Mouse (Mus musculus): ENCODE data around the gene Sh3rf3.

Gene Sh3rf3

DNA sequence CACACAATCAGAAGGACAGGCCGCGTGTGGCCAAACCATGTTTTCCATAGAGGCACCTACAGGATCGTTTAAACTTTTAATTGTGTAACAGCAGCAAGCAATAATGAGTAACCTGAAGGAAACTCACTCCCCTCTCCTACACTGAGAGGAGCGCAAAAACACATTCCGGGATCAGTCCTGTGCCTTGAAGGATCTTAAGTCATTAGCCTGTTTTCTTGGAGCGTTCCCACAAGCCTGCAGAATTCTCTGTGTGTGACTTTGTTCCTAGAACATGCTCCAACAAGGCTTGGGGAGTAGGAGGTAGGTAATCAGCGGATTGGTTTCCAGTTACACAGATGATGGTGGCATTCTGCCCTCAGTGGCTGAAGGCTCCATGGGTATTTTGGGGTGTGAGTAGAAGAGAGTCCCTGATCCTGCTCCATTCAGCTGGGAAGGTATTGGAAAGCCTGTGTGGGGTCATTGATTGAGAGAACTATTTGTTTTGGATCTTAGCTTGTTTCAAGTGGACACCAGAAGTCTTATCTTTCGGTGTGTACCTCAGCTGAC, 108.6 kb downstream of the Sh3rf3 start:
- no peak for DNase-seq (ENCODE audit: low spot score)

DNA sequence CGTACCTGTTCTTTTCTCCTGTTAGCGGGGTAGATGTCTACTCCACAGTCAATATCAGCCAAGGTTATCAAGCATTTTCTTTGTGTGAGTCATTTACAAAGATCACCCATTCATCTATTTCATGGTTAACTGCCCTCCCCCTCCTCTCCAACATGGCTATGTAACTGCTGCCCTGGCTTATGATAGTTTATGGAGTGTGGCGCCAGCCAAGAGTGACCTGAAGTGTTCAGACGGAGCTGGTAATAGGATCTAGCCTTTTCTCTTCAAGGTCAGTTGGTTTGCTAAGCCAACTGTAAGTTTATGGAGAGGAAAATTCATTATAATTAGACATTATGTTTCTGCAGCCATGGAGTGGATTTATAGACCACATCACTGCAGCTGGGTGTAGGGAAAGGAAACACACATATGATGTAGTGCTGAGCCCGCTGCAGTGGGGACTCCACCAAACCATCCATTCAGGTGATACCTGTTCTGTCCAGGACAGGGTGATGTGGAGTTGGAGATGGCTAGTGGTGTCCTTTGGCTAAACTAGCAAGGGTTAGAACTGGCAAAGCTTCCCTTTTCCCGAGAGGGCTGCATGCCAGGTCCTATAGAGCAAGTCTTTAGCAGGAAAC, 109.2 kb downstream of the Sh3rf3 start:
- no peak for DNase-seq (ENCODE audit: low spot score)

DNA sequence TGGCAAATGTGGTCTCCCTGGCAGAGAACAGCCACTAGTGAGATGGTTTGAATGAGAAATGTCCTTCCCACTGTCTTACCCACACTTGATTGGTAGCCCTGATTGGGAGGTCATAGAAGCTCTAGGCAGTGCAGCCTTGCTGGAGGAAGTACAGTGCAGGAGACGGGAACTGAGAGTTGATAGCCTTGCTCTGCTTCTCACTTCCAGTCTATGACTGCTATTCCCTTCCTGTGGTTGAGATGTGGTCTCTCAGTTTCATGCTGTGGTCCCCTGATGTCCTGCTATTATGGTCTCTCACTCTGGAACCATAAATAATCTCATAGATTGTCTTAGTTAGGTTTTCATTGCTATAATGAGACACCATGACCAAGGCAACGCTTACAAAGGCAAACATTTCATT, 109.8 kb downstream of the Sh3rf3 start:
- DNase-seq (ENCODE audit: low spot score): no peak

DNA sequence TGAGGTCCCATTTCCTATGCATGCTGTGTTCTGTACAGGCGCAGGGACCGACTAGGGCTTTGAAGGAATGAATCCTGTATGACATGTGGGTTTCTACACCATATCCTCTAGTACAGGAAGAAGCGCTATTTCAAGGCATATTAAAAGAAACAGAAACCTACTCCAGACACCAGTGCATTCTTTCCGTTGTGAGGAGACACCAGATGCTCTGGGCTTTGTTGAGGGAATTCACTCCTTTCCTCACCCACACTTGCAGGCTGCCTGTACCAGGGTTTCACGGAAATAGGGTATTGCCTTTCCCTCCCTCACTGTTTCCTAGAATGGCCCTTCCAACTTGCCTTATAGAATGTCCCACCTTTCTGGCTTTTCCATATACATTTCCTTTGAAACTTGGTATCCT, 113.4 kb downstream of the Sh3rf3 start:
- no peak for DNase-seq (ENCODE audit: low spot score)

DNA sequence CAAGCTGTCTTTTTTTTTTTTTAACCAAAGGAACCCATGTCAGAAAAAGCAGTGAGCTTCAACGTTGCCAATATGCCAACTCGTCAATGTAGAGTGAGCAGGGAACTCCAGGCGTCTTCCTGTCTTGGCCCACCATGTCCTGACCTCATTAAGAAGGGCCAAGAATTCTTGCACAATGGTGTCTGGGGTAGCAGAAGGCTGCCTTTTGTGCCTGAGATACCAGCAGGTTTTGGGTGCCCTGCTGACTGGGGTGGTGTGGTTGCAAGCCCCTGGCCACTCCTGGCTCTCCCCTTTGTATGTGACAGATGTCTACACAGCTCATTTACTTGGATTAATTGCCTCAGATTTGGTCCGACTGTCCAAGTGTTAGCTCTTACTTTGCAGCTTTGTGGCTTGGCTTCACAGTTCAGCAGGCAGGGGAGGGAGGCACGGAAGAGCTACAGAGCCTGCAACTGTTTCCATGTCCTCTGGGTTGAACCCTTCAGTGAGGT, 115.8 kb downstream of the Sh3rf3 start:
- DNase-seq (ENCODE audit: low spot score): no peak

DNA sequence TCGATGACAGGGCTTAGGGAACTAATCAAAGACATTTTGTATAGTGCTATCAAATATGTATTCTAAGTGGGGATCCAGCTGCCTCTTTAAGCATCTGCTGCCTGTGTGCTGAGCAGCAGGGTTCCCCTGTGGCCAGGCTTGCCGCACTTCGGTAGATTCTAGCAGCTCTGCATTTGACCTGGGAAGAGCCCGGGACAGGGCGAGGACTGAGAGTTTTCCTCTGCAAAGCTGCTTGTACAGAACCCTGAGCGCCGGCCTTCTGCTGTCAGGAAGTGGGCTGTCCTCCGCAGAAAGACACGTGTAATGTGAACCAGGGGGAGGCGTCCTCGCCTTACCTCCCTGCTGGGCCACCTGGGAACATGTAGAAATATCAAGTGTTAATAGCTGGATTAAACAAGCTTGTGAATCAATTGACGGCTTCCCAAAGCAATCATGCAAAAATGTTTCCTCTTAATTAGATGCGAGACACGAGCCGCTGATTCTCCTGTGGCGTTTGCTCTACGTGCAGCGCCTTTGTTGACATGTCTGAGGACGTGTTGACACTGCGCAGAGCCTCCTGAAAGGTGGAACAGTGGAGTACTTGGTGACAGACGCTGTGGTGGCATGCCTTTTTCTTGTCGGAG, 119.1 kb downstream of the Sh3rf3 start:
- no peak for DNase-seq (ENCODE audit: low spot score)

DNA sequence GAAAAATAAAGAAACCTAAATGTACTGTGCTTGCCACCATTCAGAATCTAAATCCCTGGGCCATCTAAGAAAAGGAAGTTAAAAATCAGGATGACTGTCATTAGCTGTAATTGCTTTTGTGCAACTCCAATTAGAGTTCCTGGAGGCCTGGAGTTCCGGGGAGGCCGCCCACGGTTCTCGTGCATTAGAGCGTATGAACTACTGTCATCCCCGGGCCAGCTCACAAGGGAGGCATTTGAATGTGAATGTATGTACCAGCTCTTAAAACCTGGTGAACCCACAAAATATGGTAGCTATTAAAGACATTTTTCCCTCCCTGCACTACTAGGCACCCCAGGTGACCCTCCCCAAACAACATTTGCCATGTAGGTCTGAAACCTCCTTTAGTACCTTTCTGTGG, 122.4 kb downstream of the Sh3rf3 start:
- DNase-seq (ENCODE audit: low spot score): no peak

DNA sequence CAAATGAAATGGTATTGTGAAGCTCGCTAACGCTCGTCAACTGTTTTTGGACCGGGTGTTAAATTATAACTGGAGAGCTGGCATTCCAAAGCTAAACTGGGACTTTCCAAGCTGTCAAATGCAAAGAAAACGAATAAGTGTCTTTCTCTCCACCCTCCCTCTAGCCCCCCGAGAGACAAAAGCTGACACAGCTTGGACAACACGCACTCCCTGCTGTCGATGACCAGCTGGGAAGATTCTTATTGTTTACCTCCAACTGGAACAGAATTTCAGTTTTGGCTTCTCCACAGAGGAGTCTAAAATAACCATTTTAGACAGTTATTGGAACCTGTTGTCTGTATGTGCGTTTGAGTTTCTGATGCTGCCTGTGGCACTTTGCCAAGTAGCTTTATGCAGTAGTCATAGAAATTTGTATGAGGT, 123.3 kb downstream of the Sh3rf3 start:
- no peak for DNase-seq (ENCODE audit: low spot score)

DNA sequence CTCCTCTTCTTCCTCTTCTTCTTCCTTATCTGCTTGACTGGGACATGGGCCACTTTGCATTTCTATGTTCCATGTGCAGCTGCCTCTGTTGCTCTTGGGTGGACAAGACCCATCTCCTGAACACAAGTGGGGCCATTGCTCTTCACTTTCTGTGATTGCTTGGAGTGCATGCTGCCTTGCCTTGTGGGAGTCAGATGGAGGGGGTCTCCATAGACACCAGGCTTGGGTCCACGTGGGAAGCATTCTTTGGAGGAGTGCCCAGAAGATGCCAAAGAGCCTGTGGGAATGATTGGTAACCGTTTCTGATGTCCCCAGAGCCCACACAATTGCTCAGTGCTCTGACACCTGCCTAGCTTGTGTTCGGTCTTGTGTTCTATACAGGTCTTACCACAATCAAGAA, 124.4 kb downstream of the Sh3rf3 start:
- no peak for DNase-seq (ENCODE audit: low spot score)

DNA sequence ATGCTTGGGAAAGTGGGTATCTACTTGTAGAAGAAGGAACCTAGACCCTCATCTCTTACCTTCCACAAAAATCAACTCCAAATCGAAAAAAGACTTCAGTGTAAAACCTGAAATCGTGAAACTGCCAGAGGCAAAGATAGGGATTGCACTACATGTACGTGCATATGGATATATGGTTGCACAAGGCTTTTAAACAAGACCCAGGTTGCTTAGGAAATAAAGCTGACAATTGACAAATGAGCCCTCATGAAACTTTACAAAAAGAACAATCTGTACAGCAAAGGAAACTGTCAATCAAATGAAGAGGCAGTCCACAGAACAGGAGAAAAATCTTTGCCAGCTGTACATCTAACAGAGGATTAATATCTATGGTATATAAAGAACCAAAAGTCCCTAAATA, 129.7 kb downstream of the Sh3rf3 start:
- DNase-seq (ENCODE audit: low spot score): no peak

DNA sequence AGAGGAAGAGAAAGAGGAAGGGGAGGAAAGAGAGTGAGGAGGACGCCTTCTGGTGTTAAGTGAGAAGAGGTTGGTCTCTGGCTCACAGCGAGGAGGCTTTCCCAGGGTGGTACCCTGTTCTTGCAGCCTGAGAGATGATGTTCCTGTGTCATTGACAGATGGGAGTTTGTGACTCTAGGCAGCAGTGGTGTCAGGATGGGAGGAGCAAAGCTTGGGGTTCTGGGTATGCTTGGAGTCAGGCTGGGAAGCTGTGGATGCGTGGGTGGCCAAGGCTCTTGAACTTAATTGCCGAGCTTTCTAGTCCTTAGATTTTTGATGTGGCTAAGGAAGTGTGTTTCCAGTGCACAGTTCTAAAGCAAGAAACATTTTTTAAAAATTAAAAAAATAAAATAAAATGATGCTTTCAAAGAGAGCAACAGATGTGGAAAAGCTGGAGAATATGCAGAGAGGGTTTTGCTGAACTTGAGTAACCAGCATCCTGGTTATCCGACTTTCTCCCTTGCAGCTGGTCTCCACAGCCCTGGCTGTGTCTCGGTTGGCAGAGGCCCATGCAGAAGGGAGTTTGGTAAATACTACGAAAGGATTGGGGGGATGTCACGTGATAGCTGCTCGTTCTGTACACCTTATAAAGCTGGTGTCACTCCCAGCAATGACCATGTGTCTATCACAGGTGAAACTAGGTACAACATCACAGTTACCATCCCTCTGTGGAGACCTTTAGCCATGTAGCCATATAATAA, 130.7 kb downstream of the Sh3rf3 start:
- DNase-seq (ENCODE audit: low spot score): no peak

DNA sequence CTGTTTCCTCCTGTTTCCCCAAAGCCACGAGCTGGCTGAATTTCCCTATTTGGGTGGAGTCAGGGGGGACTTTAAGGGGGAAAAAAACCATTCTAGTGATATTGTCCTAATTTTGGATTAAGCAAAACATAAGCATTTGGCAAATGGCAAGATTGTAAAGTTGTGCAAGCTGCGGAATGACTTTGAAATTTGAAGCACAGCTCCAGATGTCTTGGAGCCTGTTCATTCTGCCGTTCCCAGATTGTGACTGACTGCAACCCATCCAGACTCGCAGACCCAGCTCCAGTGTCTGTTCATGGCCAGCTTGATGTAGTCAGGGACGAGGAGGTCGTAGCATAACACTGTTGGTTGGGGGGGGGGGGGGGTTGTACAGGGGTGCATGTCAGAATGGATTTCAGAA, 131.8 kb downstream of the Sh3rf3 start:
- DNase-seq (ENCODE audit: low spot score): no peak

DNA sequence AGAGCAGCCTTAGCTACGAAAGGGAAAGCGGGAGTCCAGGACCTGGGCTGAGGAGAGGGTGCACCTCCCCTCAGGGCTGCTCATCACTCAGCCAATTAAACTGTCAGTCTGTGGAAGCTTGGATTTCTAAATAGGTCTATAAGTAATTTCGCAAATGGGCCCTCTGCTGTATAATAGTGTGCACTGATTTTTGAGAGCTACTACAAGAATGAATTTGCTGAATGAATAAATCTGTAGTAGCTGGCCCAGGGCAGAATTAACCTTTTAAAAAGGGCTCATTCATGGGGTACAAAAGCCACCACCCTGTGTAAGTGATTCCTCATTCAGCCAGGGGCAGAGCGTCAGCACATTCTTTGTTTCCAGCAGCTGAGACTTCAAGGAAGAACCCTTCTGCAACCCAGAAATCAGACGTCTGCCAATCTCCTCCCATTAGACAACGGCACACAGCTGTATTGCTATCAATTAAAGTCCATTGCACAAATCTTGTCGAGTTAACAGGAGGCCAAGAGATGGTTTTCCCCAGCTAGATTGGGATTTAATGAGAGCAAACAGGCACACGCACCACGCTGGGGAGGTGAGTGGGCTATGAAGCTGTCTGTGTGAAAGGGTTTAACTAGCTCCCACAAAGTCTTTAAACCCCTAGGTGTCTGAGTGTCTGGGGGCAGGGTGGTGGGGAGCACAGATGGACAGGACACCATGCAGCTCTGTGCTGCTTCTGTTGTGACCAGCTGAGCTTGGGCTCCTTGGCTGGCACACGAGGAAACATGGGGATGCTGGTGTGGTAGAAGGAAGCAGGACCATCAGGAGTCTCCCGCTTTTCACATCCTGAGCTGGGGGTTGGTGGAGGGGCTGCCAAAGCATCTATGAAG, 136.8 kb downstream of the Sh3rf3 start:
- no peak for DNase-seq (ENCODE audit: low spot score)

DNA sequence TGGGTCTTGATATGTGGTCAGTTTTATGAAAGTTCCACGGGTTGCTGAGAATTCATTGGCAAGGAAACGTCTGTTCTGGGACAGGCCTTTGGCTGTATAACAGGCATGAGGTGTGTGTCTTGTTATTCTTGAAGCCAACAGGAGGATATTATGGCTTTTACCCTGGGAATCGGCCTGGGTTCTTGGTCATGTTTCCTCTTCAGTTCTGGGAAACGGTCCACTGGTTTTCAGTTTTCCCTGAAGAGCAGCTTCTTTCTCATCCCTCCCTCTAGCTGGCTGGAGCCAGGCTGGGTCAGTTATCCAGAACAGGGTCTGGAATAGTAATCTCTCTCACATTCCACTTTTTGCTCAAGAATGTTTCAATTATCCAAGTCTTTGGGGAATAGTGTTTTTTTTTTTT, 147.0 kb downstream of the Sh3rf3 start:
- DNase-seq (ENCODE audit: low spot score): no peak

DNA sequence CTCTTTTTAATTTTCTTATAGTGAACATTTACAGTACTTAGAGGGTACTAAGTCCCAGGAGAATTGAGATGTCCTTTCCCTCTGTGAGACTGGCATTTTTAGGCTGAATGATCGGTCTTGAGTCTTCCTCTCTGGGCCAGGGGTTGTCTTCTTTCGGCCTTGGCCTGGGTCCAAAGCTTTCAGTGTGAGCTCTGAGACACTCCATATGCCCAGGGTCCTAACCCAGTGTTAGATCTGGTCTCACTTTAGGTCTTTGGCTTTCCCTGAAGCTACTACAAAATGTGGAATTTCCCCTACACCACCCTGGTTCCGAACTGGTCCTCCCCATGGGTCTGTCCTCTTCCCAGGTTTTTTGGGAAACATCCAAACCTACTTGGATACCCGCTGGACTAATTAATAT, 155.1 kb downstream of the Sh3rf3 start:
- no peak for DNase-seq (ENCODE audit: low spot score)

DNA sequence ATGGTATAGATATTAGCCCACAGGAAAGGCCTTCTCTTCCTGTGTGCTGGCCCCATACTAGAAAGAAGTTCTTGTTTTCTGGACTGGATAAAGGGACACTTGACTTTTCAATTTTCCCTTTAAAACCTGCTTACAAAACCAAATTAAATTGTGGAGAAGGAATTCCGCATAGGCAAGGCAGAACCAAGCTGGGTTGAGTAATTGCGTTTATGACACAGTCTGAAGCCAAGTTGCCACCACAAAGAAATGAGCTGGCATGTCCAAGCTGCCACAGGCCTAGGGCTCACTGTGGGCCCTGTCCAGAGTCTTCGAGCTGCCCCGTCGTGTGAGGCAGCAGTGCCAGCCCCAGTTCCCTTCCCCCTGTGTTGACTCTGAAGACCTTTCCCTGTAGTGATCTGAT, 156.2 kb downstream of the Sh3rf3 start:
- DNase-seq (ENCODE audit: low spot score): no peak

DNA sequence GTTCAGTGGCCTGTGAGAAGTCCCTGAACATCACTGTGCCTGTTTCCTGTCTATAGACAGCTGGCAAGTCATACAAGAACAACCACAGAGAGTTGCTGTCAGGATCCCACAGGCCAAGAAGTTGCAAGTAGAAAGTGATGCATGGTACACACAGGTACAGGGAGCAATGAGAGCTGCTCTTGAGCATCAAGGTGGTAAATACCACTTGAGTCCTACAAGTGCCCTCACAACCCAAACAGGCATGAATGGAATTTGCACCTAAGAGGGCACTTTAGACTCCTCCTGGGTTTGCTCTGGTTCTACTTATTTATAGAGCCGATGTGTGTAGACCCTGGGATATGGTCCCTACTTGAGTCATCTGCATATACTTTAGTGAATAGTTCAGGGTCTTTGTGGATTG, 159.0 kb downstream of the Sh3rf3 start:
- no peak for DNase-seq (ENCODE audit: low spot score)

DNA sequence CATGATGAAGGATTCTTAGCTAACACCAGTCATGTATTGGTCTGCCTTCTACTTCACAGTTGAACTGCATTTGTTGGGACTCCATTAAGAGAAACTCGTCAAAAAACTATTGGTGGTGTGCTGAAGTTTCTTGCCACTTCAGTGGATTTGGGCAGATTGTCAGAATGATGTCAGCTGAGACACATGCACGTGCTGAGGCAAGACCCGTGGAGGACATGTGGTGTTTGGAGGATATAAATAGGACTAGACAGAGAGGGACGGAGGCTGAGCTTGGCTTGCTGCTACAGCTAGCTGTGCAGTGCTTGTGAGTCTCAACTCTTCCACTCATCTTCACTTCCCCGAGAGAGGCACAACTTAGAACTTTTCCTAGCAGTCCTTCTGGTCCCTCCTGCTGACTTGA, 161.0 kb downstream of the Sh3rf3 start:
- DNase-seq (ENCODE audit: low spot score): no peak

DNA sequence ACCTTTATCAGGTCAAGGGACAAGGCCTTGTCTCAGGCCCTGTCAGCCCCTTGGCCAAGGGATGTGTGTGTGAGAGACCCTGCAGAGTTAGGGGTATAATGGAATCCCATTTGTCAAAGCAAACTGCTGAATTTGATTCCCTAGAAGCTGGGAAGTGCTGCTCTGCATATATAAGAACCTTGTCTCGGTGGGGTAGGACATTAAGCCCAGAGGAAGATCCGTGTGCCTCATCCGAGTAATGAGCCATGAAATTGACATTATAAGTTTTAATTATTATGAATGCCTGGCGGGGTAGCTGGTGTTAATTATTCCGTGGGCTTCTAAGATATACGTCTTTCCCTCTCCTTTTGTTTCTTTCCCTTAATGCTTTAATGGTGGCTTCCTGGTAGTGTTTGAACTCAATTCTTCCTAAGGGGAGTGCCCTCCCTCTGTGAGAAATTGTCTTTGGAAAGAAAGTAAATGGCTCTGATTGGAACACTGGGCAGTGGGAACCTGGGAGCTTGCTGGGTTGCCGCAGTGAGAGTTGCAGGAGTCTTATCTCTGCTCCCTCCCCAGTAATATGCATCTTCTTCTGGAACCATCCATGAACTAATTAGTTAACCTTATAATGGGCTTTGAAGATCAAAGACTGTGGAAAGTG, 166.3 kb downstream of the Sh3rf3 start:
- DNase-seq (ENCODE audit: low spot score): no peak

DNA sequence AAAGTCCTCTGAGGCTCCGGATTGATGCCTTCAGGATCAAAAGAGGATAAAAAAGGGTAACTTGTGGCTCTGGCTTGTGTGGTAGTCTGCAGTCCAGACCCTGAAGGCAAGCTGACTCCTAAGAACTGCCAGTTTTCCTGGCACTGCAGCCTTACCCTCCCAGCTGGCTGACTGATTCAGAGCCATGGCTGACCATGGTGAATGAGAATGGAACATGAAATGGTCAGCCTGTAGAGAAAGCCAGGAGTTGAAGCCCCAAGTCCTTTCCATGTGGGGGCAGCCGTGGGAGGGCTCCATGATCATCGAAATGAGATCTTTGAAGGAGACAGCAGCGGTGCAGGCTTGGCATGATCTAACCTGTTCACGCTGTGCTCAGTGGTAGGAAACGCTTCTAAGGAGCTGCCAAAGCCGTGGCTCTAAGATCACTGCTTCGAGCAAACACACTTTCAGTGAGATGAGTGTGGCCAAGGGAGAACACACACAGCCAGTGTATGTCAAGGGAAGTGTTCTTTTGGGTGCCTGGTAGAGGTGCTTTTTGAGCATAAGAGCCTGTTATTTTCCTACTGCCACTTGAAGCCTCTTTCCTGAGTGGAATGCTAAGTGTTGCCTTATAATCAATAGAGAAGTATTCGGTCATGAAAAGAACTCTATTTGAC, 168.6 kb downstream of the Sh3rf3 start:
- DNase-seq (ENCODE audit: low spot score): no peak

DNA sequence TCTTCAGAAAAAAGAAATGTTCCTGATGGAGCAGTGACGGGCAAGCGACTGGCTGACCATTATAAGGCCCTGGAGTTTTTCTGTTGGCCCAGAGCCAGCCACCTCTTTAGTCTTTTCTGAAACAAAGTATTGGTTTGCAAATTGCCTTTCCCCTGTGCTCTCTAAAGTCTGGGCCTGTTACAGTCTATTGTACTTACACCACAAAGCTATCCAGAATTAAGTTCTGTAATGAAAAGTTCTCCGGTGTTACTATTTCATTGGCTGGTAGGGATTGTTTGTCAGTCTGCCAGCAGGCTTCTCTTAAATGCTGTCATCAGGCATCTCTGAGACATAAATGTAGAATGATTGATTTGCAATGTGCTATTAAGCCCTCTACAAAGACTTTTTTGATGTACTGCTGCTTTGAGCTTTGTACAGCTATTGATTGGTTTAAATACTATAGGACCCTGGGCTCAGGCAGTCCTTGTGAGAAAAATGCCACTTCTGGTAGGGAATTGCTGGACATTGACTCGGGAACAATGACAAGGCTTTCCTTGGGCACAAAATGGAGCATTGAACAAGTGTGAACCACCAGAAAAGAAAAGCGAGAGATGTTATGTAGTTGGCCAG, 169.5 kb downstream of the Sh3rf3 start:
- DNase-seq (ENCODE audit: low spot score): no peak
